Mouse (Mus musculus) midbrain, embryonic 10.5 days (tissue): ENCODE results near the gene Grn. TPM values are rescaled to one million over a fixed set of nuclear protein-coding genes. Genes with fewer than 3 reads are reported as not detected.

Source experiments
- DNase-seq: peaks from one replicate; pipeline ENCODE4 v3.0.0-alpha.2; 2017; ENCODE audit warnings: low spot score
- H3K27ac ChIP-seq: fragments of 300-500 bp; sonication (generic); replicated peaks from 2 replicates; pipeline ENCODE4 v1.5.1; 2016; ENCODE audit warnings: mild to moderate bottlenecking
- H3K27me3 ChIP-seq: fragments of 300-500 bp; sonication (generic); 2 replicates; pipeline ENCODE4 v1.6.1; 2016; ENCODE audit warnings: low read depth, mild to moderate bottlenecking; ENCODE audit not compliant: poor library complexity, severe bottlenecking
- H3K36me3 ChIP-seq: fragments of 300-500 bp; sonication (generic); 2 replicates; pipeline ENCODE4 v1.6.1; 2016; ENCODE audit warnings: mild to moderate bottlenecking, moderate library complexity
- H3K4me1 ChIP-seq: fragments of 300-500 bp; sonication (generic); 2 replicates; pipeline ENCODE4 v1.6.1; 2016
- H3K4me3 ChIP-seq: fragments of 300-500 bp; sonication (generic); 2 replicates; pipeline ENCODE4 v1.5.1; 2016; ENCODE audit warnings: mild to moderate bottlenecking, moderate library complexity
- H3K9me3 ChIP-seq: fragments of 300-500 bp; sonication (generic); replicated peaks from 2 replicates; pipeline ENCODE4 v1.6.1; 2016; ENCODE audit warnings: mild to moderate bottlenecking
- WGBS: fragments of 180-500 bp; shearing (Covaris S2); methylation state at CpG from one replicate; pipeline ENCODE4 v1.1.7; 2016; 5-methylcytosine and 5-hydroxymethylcytosine counted together
- polyA plus RNA-seq: library from polyadenylated mRNA; unstranded; fragments of >200 nt; fragmentation: Nextera tagmentation; extraction: Ambion mirVana; gene quantifications from 2 replicates; pipeline ENCODE4 v1.2.1, GENCODE M21; 2016

Gene Grn
- polyA plus RNA-seq, 1 experiment from 2014 or later: 63.5 TPM

DNA sequence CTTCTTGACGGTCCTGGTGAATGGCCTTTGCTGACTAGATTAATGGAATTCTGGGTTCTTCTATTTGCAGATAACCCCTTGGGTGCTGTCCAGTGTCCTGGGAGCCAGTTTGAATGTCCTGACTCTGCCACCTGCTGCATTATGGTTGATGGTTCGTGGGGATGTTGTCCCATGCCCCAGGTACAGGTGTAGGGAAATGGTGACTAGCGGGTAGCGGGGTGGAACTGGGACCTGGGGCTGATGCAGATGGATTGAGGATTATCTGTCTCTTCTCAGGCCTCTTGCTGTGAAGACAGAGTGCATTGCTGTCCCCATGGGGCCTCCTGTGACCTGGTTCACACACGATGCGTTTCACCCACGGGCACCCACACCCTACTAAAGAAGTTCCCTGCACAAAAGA lies 3.8 kb downstream of the Grn start:
- Histone ChIP-seq H3K9me3 (no peaks in the 10 kb centered on the region), H3K4me3 (no peak overlapping the region), H3K4me1 (peaks cover 63% of the 10 kb centered on the region), H3K27me3 (peaks cover 45% of the 10 kb centered on the region), H3K27ac (no peak overlapping the region), H3K36me3 (peaks cover 48% of the 10 kb centered on the region)
- WGBS: 92% methylated on average over 7 of the region's 7 CpGs
- no peak for DNase-seq

DNA sequence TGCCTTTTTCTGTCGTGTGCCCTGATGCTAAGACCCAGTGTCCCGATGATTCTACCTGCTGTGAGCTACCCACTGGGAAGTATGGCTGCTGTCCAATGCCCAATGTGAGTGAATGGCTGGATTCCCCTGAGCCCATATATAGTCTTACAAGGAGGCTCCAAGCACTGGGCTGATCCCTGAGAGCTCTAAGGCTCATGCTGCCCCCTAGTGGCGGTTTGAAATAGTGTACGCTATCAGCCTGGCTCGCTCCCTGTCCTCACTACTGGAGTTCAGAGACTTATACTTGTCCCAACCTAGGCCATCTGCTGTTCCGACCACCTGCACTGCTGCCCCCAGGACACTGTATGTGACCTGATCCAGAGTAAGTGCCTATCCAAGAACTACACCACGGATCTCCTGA lies 4.3 kb downstream of the Grn start:
- Histone ChIP-seq H3K27ac (no peak overlapping the region), H3K4me1 (peaks cover 63% of the 10 kb centered on the region), H3K4me3 (no peak overlapping the region), H3K36me3 (peaks cover 54% of the 10 kb centered on the region), H3K27me3 (peaks cover 45% of the 10 kb centered on the region), H3K9me3 (no peaks in the 10 kb centered on the region)
- WGBS: 13% methylated on average over 7 of the region's 7 CpGs
- peak; percentile 87 for DNase-seq

DNA sequence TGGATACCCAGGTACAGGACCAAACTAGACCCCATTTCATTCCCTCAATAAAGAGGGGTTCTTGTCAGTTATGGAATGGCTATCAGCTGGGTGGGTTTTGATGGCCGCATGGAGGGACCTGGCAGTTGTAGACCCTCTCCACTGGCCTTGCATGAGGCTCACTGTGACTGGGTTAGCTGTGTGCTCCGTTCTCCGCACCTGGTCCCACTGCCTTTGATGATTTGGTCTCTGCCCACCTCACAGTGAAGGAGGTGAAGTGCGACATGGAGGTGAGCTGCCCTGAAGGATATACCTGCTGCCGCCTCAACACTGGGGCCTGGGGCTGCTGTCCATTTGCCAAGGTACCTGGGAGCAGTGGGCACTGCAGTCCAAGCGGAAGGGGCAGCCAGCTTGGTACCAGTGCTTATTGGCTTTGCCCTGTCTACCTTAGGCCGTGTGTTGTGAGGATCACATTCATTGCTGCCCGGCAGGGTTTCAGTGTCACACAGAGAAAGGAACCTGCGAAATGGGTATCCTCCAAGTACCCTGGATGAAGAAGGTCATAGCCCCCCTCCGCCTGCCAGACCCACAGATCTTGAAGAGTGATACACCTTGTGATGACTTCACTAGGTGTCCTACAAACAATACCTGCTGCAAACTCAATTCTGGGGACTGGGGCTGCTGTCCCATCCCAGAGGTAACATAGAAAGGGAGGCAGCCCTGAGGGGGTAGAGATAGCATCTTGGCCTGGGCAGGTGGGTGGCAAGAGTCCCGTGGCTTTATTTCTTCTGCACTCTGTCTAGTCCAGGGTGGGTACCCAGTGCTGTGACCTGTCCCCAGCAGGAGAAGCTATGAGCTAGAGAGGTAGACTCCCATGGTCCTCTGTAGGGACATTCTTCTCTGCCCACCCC lies 4.9 kb downstream of the Grn start:
- no peaks in the 10 kb centered on the region for H3K9me3 ChIP-seq
- no peak for DNase-seq
- H3K4me3 ChIP-seq: peak overlapping the region; percentile 2; the same call in 1 of the 2 replicates
- no peak overlapping the region for H3K27ac ChIP-seq
- peaks cover 56% of the 10 kb centered on the region for H3K4me1 ChIP-seq
- H3K27me3 ChIP-seq: peaks cover 49% of the 10 kb centered on the region
- peaks cover 60% of the 10 kb centered on the region for H3K36me3 ChIP-seq
- WGBS: 91% methylated on average over 11 of the region's 11 CpGs

DNA sequence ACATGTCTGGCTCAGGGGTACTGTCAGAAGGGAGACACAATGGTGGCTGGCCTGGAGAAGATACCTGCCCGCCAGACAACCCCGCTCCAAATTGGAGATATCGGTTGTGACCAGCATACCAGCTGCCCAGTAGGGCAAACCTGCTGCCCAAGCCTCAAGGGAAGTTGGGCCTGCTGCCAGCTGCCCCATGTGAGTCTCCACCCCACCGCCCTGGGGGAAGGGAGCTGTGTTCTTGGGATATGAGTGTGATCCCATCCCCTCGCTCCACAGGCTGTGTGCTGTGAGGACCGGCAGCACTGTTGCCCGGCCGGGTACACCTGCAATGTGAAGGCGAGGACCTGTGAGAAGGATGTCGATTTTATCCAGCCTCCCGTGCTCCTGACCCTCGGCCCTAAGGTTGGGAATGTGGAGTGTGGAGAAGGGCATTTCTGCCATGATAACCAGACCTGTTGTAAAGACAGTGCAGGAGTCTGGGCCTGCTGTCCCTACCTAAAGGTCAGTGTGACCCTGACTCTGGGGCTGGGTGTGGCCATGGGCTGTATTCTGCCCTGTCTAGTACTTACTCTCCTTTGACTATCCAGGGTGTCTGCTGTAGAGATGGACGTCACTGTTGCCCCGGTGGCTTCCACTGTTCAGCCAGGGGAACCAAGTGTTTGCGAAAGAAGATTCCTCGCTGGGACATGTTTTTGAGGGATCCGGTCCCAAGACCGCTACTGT lies 5.8 kb downstream of the Grn start:
- Histone ChIP-seq H3K36me3 (peaks cover 69% of the 10 kb centered on the region), H3K27me3 (peaks cover 58% of the 10 kb centered on the region), H3K27ac (no peak overlapping the region), H3K4me1 (peaks cover 49% of the 10 kb centered on the region), H3K9me3 (no peaks in the 10 kb centered on the region), H3K4me3 (peak overlapping the region; percentile 2; the same call in 1 of the 2 replicates)
- WGBS: 93% methylated on average over 18 of the region's 18 CpGs
- no peak for DNase-seq

DNA sequence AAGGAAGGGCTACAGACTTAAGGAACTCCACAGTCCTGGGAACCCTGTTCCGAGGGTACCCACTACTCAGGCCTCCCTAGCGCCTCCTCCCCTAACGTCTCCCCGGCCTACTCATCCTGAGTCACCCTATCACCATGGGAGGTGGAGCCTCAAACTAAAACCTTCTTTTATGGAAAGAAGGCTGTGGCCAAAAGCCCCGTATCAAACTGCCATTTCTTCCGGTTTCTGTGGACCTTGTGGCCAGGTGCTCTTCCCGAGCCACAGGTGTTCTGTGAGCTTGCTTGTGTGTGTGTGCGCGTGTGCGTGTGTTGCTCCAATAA lies 6.3 kb downstream of the Grn start:
- DNase-seq: no peak
- Histone ChIP-seq H3K27me3 (peaks cover 61% of the 10 kb centered on the region), H3K4me1 (peaks cover 45% of the 10 kb centered on the region), H3K4me3 (peak overlapping the region; percentile 2; the same call in 1 of the 2 replicates), H3K36me3 (peaks cover 74% of the 10 kb centered on the region), H3K27ac (no peak overlapping the region), H3K9me3 (no peaks in the 10 kb centered on the region)
- 85% methylated on average over 10 of the region's 10 CpGs for WGBS

DNA sequence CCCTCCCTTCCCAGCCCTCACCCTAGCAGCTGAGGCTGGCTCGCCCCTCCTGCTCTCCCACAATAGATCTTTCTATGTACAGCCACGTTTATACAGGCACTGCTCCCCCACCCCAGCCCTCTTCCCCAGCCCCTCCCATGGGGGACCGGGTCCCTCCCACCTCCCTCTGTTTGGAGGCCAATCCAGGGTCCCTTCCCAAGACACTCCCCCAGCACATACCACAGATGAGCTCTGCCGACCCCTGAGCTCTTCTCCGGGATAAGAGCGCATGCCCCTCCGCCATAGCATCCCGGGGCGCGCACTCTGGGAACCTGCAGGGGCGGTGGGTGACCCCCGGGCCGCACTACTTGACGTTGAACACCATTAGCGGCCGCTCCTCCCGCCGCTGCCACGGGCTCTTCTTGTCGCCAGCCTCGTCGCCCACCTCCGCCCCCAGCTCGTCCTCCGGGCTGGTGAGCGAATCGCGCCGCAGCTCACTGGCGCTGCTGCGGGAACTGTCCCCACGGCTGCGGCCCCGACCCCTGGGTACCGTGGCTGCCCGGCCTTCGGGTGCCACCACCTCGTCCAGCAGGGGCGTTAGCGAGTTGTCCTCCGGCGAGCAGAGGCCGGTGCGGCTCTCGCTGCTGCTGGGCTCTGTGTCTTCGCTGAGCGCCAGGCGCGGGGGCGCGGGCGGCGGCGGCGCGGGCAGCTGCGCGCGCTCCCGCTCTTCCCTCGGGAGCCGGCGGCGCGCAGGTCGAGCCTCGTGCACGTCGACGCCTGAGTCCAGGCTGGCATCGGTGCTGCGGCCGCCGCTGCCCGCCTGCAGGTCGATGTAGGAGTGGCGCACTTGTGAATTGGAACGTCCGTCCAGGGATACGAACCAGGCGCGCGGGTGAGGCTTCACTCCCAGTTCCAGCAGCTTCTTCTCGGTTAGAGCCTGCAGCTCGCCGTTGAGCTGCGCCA lies 7.3 kb downstream of the Grn start:
- WGBS: 2% methylated on average over 87 of the region's 87 CpGs
- H3K4me3 ChIP-seq: peak overlapping the region; percentile 57
- no peaks in the 10 kb centered on the region for H3K9me3 ChIP-seq
- H3K4me1 ChIP-seq: peaks cover 39% of the 10 kb centered on the region
- H3K27ac ChIP-seq: peak overlapping the region; percentile 71
- peaks cover 83% of the 10 kb centered on the region for H3K36me3 ChIP-seq
- peak; percentile 78 for DNase-seq
- H3K27me3 ChIP-seq: peaks cover 61% of the 10 kb centered on the region

DNA sequence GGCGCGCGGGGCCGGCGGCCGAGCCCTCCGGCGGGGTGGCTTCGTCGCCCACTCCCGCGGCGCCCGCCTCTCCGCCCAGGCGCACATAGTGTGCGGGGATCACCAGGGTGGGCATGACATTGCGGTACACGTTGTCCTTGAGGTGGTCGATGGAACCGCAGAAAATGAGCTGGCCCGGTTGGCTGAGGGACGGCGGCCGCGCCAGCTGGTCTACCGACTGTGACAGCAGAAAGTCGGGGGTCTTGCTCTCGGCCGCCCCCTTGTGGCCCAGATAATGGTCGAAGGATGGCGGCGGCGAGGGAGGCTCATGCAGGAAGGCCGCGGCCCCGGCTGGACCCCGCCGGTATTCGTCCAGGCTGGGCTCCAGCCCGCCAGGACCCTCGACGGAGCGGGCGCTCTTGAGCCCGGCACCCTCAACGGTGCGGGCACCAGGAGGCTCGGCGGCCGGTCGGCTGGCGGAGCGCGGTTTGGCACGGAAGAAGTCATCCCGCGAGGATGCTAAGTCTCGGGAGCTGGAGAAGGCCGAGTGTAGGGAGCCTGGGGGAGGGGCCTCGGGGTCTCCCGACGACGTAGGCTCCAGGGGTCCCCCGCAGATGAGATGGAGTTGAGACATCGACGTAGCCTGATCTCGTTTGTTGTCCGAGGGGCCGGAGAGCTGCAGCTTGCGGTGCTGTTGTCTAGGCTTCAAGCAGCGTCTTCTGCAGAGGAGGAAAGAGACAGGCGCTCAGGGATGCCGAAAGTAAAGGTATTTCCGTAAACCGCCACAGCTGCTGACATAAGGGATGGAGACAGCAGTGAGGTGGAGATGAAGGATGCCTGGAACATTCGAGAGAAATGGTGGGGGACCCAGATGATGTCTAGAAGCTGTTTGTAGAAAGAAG lies 8.3 kb downstream of the Grn start:
- H3K36me3 ChIP-seq: peaks cover 88% of the 10 kb centered on the region
- 7% methylated on average over 77 of the region's 77 CpGs for WGBS
- peaks cover 32% of the 10 kb centered on the region for H3K4me1 ChIP-seq
- peak; percentile 92 for DNase-seq
- H3K27me3 ChIP-seq: peaks cover 61% of the 10 kb centered on the region
- H3K9me3 ChIP-seq: no peaks in the 10 kb centered on the region
- peak overlapping the region; percentile 57 for H3K4me3 ChIP-seq
- peak overlapping the region; percentile 71 for H3K27ac ChIP-seq

DNA sequence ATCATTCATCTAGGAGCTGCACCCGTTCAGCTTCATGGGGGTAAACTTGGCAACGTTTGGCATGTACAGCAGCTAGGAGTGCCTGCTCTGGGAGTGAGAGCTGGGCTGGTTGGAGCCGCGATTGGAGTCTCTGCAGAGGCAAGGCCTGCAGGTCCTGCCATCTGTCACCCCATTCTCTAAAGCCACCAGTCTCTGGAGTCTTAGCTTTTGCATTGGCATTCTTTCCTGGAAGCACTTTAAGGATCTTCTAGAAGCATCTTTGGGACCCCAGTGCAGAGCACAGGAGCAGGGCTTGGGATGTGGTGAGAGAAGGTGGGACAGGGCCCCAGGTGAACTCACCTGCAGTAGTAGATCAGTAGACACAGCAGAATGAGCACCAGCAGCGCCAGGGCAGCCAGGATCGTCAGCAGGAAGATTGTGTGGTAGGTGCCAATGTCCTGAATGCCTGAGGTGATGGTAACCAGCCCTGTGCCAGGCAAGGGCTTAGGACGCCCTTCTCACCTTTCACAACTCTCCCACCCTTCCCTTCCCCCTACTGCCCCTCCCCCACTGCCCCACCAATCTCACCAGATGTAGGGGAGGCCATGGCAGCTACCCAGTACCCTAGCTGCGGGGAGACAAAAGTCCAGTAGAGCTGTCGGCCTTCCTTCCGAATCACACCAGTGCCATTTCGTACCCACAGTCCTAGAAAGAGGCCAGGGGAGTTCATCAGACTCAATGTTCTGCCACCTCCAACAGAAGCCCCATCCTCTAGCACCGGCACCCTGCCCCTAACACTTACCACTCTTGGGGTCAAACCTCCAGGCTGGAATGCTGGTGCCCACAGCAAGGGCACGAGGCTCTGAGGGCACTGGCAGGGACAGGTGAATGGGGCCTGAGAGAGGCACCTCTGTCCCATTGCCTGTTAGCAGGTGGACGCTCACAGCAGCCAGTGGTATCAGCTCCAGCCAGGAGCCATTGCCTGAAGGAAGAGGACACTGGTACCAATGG lies 9.3 kb downstream of the Grn start:
- Histone ChIP-seq H3K4me1 (peaks cover 38% of the 10 kb centered on the region), H3K36me3 (peaks cover 95% of the 10 kb centered on the region), H3K4me3 (no peak overlapping the region), H3K27ac (no peak overlapping the region), H3K9me3 (no peaks in the 10 kb centered on the region), H3K27me3 (peaks cover 61% of the 10 kb centered on the region)
- no peak for DNase-seq
- WGBS: 79% methylated on average over 14 of the region's 14 CpGs

DNA sequence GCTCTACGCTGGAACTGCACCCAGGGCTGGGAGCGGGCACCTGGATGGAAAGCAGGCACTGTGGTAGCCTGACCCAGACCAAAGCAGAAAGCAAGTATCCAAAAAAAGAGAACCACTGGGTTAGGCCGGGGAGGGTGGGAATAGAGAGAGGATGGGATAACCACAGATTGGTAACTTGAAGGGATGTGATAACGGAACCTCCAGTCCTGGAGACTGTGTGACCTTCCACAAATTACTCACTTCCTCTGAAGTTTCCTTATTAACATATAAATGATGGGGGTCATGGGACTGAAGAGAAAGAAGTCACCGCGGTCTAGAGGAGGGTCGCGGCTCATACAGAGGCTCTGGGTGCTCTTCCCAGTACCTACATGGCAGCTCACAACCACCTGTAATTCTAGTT lies 10.1 kb downstream of the Grn start:
- no peak for DNase-seq
- WGBS: 88% methylated on average over 8 of the region's 8 CpGs

DNA sequence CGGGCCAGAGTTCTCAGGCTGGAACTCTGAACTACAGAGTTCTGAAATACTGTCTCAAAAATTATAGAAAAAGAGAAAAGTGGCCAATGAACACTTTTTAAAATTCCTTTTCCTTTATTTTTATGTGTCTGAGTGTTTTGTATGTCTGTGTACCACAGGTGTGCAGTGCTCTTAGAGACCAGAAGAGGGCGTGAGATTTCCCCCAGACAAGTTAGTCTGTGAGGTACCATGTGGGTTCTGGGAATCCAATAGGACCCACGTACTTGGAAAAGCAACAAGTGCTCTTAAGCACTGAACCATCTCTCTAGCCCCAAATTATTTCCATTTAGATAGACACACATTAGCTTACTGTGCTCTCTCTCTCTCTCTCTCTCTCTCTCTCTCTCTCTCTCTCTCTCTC lies 11.3 kb downstream of the Grn start:
- WGBS: 81% methylated on average over 3 of the region's 3 CpGs
- peaks cover 76% of the 10 kb centered on the region for H3K36me3 ChIP-seq
- H3K27me3 ChIP-seq: peaks cover 46% of the 10 kb centered on the region

More for the DNA sequence above, 10.1 kb downstream of the Grn start:
- Histone ChIP-seq H3K27me3 (peaks cover 58% of the 10 kb centered on the region), H3K9me3 (no peaks in the 10 kb centered on the region), H3K4me3 (no peak overlapping the region), H3K4me1 (peaks cover 47% of the 10 kb centered on the region), H3K27ac (no peak overlapping the region), H3K36me3 (peaks cover 88% of the 10 kb centered on the region)

DNA sequence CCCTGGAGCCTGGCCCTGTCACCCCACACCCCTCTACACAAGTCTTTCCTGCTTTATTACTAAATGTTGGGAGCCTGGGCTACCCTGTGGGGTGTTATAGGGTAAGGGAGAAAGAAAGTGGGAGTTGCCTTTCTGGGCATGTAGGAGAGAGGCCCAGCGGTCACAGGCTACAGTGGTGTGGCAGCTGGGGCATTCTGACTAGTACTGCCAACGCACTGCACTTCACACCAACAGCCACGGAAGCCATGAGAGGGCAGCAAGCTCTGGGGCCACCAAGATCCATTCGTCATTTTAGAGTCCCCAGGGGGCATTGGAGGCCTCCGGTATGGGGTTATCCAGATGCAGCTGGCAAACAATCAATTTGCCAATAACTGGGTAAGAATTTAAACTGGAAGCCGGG lies 12.0 kb downstream of the Grn start:
- WGBS: 92% methylated on average over 6 of the region's 6 CpGs
- Histone ChIP-seq H3K4me1 (peaks cover 58% of the 10 kb centered on the region), H3K27ac (no peak overlapping the region), H3K36me3 (peaks cover 71% of the 10 kb centered on the region), H3K27me3 (peaks cover 41% of the 10 kb centered on the region), H3K9me3 (no peaks in the 10 kb centered on the region), H3K4me3 (no peak overlapping the region)
- no peak for DNase-seq

More for the DNA sequence above, 11.3 kb downstream of the Grn start:
- Histone ChIP-seq H3K9me3 (no peaks in the 10 kb centered on the region), H3K27ac (no peak overlapping the region), H3K4me3 (no peak overlapping the region), H3K4me1 (peaks cover 55% of the 10 kb centered on the region)
- no peak for DNase-seq
